Mouse (Mus musculus): ENCODE data around the gene Agap1.

Agap1 gene

DNA sequence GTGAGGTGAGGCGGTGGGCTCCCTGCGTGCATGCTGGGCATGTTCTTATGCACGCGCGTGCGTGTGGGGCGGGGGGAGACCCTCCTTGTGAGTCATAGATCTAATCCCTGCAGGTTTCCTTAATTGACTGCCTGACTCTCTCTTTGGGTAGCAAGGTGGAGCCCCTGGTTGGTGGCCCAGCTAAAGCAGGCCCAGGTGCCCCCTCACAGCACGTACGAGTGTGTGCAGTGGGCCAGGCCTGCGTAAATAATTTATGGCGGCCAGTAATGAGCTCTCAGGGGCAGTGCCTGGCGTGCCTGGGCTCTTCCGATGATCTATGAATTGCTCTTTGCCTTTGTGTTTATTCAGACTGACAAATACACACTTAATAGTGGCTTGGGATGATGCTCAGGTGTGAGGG lies 86.5 kb downstream of the Agap1 start:
- in situ Hi-C loops (cut with MboI; ENCODE audit: unreplicated experiment in 2 of 2), result no loop called here

DNA sequence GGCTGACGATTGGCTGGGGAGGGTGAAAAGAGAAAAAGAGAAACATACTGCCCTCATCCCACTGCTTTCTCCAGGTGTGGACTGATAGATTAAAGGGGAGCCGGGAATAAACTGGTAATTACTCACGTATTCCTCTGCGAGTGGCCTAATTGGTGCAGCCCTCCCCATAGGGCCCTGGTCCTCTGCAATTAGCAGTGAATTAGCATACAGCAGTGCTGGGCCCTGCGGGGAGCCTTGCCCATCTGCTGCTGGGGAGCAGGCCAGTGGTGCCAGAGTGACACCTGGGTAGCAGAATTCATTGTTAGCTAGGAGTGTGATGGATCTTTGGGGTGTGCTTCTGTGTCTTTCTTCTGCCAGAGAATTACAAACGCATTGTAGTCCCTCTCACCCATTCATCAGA lies 87.9 kb downstream of the Agap1 start:
- in situ Hi-C loops (cut with MboI; ENCODE audit: unreplicated experiment in 2 of 2), result no loop called here

DNA sequence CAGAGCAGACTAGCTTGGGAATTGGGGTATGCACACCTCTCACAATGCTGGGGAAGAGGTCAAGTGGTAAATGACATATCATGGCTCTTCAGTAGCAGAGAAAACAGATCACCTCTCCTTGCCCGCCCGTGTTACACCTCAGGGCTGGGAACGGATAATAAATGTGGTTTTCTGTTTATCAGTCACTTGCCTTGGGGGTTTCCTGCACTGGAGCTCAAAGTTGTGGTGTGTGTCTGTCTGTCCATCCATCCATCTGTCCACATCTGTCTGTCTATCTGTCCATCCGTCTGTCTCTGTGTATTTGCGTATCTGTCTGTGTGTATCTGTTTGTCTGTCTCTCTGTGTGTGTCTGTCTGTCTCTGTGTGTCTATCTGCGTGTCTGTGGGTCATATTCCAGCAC lies 88.7 kb downstream of the Agap1 start:
- in situ Hi-C loops (cut with MboI; ENCODE audit: unreplicated experiment in 2 of 2), result no loop called here

DNA sequence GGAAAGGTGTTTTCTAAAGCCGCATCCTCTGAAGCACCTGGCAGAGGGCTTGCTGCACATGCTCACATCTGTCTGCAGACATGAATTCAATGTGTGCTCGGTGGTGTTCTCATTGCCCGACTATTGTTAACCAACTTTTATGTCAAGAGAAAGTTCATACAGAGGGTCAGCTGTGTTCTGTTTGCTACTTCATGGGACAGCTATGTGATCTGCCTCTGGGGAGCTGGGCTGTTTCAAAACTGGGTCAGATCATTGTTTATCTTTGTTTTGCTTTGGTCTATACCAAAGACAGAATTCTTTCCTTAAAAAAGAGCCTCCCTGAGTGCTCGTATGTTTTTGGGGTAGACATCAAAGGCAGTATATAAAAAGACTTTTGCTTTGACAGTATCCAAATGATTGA lies 89.5 kb downstream of the Agap1 start:
- in situ Hi-C loops (cut with MboI; ENCODE audit: unreplicated experiment in 2 of 2), result no loop called here

DNA sequence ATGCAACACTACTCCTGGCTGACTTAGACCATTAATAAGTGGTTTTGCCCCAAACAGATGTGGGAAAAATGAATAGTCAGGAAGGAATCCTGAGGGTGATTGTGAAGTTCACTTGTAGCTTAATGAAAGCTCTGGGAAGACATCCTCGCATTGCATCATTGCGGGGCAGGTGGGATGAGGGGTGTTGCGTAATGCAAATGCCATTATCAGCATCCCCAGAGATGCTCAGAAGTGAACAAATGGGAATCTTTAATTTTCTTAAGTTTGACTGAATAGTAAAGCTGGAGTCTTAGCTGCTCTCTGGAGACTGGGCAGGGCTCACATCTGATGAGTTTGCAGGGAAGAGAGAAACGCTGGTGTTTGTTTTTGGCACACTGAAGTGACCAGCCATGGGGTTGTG lies 90.5 kb downstream of the Agap1 start:
- in situ Hi-C loops (cut with MboI; ENCODE audit: unreplicated experiment in 2 of 2), result no loop called here

DNA sequence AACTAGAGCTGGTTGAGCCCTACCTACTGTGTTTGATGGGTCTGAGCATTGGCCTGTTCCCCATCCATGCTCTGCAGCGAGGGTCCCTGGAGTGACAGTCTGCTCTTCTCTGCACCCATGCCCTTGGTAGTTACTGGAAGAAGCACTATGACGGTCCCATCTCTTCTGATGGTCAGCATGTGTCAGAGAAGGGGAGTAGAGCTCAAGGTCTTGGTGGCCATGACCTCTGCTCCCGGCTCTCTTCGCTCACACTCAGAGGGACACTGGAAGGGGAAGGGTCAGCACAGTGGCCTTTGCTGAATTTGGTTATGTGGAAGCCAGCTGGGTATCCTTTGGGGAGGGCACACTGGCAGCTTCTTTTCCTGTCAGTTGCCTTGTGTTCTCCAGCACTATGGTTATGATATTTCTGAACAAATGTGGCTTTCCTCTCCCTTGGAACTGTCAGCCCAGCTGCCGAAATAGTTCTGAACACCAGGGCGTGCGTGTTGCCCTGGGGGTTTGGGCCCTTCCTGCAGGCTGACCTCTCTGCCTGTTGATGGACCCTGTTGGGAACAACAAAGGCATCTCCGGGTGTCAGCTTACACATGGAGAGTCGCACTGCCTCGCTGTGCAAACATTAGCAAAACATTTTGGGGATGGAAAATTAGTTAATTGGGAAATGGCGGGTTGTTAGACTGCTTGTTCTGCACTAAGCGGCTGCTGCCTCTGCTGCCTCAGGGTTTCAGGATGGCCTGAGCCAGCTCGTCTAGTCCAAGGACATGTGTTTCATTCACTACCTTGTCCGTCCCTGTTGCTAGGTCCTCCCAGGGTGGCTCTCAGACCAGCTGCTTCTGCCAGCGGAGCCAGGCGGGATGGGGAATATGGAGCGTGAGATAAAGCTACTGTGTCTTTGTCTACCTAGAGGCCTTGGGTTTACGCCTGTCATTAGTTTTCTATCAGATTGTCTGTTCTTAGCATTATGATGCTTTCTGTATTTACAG lies 93.2 kb downstream of the Agap1 start:
- in situ Hi-C loops (cut with MboI; ENCODE audit: unreplicated experiment in 2 of 2), result no loop called here

DNA sequence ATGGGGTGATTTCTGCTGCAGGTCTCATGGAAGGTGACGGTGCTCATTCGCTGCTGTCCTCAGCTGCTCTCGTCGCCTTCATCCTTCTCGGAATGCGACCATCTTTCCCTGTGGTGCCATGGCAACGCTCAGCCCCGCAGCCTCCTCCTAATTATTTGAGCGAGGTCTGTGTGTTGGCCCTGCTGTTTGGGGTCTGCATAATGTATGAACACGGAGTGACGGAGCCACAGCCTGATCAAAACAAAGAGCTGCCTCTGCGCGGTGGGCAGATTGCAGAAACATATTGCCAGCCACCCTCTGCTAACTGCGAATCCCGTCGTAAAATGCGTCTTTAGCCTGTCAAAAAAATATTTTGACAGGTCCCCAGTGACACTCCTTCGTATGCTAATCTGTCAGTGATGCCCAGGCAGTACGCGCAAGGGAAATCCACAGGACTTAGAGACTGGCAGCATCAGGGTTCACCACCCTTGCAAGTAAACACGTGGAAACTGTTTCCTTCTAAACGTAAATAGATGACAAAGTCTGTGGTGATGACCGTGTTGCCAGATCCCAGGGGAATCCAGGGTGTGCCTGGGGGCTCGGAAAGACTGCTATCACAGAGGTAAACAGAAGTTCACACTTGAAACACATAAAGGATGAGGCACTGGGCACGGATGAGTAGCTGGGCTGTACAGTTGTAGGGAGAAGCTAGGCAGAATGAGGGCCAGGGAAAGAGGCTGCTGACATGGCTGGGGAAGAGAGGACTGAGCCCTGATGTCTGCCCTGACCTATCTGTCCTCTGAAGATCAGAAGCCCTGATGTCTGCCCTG lies 95.7 kb downstream of the Agap1 start:
- in situ Hi-C loops (cut with MboI; ENCODE audit: unreplicated experiment in 2 of 2), result no loop called here

DNA sequence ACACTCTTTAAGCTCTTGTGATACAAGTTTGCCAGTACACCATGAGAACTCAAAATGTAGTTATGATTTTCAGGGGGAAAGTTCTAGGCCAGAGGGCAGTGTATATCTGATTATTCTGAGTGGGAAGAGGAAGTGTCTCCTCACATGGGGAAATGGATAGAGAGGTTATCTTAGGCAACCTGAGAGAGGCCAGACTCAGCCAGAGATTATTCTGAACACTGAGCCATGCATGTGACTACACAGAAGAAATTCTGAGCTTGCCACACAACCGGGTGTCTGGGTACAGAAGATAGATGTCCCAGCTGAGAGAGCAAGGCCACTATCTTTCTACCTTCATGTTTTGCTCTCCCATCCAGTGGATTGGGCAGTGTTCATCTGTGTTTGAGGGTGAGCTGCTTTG lies 97.9 kb downstream of the Agap1 start:
- in situ Hi-C loops (cut with MboI; ENCODE audit: unreplicated experiment in 2 of 2), result no loop called here

DNA sequence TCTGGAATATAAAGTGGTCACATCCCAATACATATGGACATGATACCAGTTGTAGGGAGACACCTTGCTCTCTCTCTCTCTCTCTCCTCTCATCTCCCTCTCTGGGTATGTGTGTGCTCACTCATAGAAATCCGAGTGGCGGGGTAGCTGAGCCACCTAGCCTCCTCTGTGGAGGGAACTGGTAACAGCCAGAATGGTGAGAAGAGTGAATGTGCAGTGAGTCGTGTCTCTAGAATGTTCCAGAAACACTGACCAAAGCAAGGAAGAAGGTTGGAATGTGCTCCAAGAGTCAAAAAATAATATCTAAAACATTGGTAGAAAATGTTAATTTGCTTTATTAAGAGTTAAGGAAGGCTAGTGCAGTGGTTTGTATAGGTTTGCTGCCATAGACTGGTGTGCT lies 99.2 kb downstream of the Agap1 start:
- in situ Hi-C loops (cut with MboI; ENCODE audit: unreplicated experiment in 2 of 2), result no loop called here

DNA sequence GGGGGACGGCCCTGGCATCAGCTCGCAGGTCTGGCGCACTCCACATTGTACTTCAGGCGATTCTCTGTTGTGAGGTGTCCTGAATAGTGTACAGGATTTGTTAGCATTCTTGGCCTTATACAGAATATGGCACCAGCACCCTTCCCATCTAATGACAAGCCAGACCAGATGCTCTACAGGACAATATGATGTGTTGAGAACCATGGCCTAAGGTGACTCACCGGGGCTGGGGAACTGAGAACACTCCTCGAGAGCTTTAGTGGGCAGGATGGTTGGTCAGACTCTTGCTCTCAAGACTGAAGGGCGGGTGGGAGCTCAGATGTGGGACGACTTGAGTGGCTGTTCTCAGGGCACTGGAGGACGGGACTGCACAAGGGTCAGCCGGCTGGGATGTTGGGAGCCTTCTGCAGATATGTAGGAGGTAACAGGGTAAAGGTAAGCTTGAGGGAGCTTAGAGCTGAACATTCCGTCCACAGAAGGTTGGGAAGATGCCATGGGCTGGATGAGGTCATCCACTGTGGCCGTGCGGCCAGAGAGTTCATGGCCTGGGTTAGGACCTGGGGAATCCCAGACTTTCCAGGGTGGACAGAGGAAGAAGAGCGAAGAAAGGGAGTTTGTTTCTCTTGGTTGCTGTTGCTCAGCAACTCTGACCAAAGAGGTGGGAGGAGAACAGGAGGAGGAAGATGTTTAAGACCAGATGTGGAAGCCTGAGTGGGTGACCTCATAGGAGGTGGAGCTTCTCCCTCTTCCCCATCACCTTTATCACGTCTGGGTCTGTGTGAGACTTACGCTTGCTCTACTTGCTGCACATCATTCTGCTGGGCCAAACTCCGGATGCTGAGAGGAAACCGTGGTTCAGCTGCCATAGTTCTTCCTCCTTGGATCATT lies 100.6 kb downstream of the Agap1 start:
- in situ Hi-C loops (cut with MboI; ENCODE audit: unreplicated experiment in 2 of 2), result no loop called here

DNA sequence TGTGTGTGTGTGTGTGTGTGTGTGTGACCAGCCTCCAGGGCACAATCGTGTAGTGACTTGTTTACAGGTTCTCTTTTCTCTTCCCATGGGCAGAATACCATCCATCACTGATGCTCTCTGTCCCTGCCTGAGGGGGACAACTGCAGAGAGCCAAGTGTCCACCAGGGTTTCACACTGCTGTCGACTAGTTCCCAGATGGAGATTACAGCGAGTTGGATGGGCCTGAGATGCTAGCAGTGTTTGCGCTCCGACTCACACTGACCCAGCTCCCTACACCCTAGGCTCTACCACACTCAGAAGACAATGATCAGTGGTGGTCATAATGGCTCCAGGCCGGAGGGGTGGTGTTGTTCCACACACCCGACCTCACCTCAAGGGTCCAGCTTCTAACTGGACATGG lies 101.4 kb downstream of the Agap1 start:
- in situ Hi-C loops (cut with MboI; ENCODE audit: unreplicated experiment in 2 of 2), result no loop called here

DNA sequence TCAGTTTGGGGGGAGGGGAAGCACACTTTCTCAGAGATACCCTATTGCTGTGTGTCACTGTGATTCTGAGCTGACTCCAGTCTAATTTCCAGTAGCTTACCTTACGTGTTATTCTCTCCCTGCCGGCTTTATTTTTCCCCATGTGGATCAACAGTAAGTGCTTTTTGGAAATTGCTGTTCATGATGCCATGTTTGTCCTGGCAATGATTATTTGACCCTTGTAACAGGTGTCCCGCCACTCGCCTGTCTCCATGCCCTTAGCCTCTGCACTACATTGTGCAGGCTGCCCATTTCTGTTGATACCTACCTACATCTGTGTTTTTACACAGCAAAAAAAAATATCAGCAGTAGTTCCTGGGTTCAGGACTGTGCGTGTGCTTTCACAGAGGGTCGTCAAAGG lies 102.8 kb downstream of the Agap1 start:
- in situ Hi-C loops (cut with MboI; ENCODE audit: unreplicated experiment in 2 of 2), result no loop called here

DNA sequence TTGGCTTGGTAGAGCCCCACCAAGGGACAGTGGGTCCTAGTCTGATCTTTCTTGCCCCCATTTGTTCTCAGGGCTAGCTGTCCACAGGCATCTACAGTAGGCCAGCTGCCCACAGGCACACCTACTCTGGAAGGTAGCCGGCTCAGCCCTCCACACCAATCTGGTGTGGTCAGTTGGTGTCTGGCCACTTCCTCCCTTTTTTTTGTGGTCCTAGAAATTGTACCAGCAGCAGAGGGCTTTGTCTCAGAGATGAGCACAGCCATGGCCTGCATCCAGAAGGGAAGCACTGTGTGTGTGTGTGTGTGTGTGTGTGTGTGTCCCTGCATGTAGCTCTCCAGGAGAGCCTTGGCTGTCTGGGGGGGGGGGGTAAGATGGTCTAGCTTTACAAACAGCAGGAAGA lies 103.5 kb downstream of the Agap1 start:
- in situ Hi-C loops (cut with MboI; ENCODE audit: unreplicated experiment in 2 of 2), result no loop called here

DNA sequence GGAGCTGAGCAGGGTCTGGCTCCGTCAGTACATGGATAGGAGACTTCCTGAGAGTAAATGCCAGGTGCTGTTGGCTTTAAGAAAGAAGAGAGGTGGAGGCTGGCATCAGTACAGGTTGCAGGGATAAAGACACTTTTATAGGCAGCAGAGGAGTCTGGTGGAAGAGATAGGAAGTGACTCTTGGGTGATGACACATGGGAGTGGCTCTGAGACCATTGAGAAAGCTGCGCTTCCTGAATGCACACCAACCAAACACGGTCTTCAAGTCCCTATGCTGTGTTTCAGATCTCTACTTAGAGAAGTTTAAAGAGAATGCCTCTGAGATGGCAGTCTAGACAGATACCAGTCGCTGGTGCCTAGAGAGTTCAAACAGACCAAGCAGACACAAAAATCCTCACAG lies 108.8 kb downstream of the Agap1 start:
- in situ Hi-C loops (cut with MboI; ENCODE audit: unreplicated experiment in 2 of 2), result no loop called here

DNA sequence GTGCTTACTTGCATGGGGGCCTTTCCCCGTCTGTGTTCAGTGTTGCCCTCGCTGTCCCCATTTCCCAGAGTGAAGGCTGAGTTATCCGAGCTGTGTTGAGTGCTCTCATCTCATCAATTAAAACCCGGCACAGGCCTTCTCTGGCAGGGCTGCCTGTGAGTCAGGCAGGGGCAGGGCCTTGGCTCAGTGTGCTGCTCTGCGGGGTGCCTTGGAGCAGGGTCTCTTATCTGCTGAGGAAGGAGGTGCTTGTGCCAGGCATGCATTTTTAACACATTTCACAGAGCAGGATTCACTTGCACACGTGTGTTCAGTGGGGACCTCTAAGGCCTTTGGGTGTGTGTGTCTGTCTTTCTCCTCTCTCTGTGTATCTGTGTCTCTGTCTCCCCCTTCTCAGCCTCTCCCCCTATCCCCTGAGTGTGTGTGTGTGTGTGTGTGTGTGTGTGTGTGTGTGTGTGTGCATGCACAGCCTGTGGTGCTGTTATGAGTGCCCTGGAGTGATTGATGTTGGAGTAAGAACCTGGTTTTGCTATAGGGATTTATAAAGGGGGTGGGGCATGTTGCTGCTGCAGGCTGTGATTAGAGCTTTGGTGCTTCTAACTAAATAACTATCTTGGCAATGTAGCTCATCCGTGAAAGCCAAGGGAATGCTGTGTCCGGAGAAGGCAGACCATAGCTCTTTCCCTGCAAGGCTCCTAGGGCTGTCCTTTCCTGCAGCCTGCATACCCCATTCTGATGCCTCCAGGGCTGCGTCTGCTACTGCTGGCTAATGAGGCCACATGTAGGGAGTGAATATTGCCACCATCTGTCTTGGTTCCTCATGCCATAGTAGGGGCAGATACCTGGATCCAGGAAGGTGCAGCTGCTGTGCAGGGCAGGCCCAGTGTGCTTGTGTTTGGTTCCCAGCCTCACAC lies 112.2 kb downstream of the Agap1 start:
- in situ Hi-C loops (cut with MboI; ENCODE audit: unreplicated experiment in 2 of 2), result no loop called here

DNA sequence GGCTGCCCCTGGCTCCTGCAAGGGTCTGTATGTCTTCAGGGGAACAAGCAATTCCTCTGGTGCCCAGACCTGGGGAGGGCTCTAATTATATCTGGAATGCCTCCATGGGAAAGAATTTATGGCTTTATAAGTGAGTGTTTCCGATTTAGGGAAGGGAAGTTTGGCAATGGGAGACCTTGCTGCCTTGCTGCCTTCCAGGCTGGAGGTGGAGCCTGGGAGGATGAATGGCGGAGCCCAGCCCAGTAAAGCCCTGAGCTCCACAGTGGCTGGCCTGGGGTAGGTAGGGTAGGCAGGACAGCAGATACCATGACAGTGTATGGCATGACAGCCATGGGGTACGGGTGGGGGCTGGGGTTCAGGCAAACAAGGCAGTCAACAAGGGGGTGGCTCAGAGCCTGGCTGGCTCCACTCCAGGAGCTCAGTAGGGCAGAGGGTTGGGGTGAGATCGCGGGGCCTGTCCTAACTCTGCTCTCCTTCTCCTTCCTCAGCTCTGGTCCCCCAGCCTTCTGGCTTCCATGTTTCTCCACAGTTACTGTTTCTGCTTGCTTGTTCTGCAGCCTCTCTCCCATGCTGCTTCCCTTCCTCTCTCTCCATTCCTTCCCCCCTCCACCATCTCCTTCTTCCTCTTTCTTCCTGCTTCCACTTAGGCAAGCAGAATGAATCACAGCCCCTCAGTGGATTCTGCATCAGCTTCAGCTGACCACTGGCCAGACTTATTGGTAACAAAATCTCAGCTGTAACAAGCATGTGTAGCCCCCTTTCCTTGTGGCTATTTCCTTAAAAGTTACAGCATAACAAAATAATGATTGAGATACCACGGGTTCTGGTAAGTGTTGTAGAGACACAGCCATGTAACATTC lies 114.2 kb downstream of the Agap1 start:
- in situ Hi-C loops (cut with MboI; ENCODE audit: unreplicated experiment in 2 of 2), result no loop called here

DNA sequence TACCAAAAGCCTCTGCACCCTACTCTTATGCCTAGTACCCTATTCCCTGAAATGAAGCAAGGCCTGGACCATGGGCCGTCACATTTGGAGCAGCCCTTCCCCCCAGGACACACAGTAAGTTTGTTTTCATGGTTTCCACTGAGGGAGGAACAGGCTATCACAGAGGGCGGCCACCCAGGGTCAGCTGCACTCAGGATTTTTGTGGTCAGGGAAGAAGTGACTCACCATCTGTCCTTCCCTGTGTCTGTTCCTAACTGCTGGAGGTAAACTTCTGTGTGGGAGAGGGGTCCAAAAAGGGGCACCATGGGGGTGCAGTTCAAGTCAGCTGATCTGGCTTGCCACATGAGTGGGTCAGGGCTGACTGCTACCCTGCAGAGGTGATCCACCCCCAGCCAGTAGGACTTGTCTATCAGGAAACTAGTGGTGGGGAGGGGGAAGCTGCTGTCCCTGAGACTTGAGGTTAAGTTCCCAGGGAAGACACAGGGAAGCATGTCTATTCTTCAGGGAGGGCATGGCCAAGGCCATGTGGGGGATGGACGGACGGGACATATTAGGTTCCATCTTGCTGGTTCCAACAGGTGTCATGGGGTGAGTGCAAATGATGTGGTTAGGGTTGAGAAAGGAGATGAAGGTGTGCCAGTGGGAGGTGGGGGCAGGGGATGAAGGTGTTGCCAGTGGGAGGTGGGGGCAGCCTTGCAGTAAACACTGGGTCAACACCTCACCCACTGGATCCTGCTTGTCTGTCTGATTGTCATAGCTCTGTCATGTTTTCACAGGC lies 116.1 kb downstream of the Agap1 start:
- in situ Hi-C loops (cut with MboI; ENCODE audit: unreplicated experiment in 2 of 2), result no loop called here

DNA sequence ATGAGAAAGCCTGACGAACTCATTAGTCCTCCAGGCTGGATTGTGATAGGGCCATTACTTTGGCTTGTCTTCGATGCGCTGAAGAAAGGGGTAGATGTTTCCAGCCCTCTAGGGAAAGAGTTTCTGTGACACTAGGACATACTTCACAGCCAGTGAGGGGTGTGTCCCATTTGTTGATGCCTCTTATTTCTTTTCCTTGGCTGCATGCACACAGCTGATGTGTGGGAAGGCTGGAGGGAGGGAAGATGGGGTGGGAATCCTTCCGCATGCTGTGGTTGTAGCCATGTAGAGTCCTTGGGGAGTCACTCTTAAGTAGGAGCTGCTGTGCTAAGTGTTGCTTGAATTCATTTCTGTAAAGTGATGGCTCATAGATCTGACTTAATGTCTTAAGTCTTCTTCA lies 118.9 kb downstream of the Agap1 start:
- in situ Hi-C loops (cut with MboI; ENCODE audit: unreplicated experiment in 2 of 2), result no loop called here

Data from v-Abl transformed pro-B cells (cell line).